ENCODE assay signal across 8 mouse cellular contexts in the genomic region with DNA sequence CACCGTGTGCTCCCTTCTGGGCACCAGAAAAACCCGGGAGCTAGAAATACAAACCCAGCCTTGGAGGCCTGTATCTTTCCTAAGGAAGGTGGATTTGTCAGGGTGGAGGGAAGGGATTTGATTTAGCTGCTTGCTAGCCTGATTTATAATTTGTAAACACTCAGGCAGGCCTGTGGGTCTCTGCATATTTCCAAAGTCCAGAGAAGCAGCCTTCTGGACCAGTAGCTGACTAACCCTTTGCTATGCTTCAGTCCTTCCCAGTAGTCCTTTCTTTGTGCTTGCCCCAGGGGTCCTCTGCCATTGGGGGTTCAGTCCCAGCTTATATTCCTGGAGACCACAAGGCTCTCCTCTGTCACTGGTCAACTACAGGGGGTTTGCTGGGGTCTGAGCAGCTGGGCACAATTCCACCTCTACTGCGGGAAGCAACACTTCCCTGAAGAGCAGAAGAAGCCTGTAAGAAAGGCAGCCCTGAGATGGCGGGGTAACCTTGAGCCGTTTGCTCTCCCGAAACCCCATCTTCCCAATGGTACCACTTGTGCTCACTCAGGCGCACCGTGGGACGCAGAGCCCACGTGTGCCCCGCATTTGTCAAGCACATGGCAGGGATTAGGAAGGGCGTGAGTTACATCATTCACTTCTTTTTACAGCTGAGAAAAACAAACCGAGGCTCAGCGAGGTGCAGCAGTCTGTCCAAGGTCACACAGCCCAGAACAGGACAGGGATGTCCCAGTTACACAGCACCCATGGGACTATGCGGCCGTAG.
A peak's percentile ranks its signal among the peaks of the same experiment; 100 is the strongest.
DNase-seq lines count a peak whose midpoint lies in the region; ATAC-seq and TF ChIP-seq lines count a peak whose summit lies in the region.

No protein-coding gene starts in this region.

- peak overlapping the region; percentile 86 for H3K27ac ChIP-seq in cerebellum, adult 2 months (ENCODE audit: insufficient read depth, low read length)
- peak overlapping the region; percentile 98 for H3K27ac ChIP-seq in intestine, embryonic 15.5 days
- peak overlapping the region; percentile 100 for H3K27ac ChIP-seq in midbrain, embryonic 11.5 days (ENCODE audit: low read depth, low read length)

- TF ChIP-seq CTCF in cerebellum, adult 2 months (IDR thresholded peaks at IDR 0.05; ENCODE audit: borderline replicate concordance, insufficient read depth, low read depth, low read length): no peak

- H3K9ac ChIP-seq in intestine, embryonic 15.5 days: peak overlapping the region; percentile 43; the same call in 1 of the 2 replicates
- peak overlapping the region; percentile 78 for H3K9ac ChIP-seq in midbrain, embryonic 11.5 days (ENCODE audit: low read length)

- DNase-seq in cerebellum, adult 2 months: peak; percentile 48 to 68
- no peak for DNase-seq in cerebellum, postnatal 25 days
- DNase-seq in thymus, postnatal 4 days: peak; percentile 9
- no peak for DNase-seq in thymus, postnatal 25 days
- peak; percentile 94 for DNase-seq in midbrain, embryonic 11.5 days (ENCODE audit: low spot score, missing footprints)
- no peak for DNase-seq in layer of hippocampus, adult 8-10 months (ENCODE audit: low spot score in 2 of 2)
- no peak for DNase-seq in retina, embryonic 14.5 days (ENCODE audit: low spot score)

- peaks cover 56% of the 10 kb centered on the region for H3K4me1 ChIP-seq in cerebellum, adult 2 months (ENCODE audit: control insufficient read depth, insufficient read depth, low read length)
- peaks cover 77% of the 10 kb centered on the region for H3K4me1 ChIP-seq in intestine, embryonic 15.5 days (replicated peaks)
- H3K4me1 ChIP-seq in midbrain, embryonic 11.5 days (ENCODE audit: control insufficient read depth, insufficient read depth, low read length): peaks cover 74% of the 10 kb centered on the region

- 7% methylated on average over 16 of the region's 16 CpGs for WGBS in cerebellum, adult 2 months
- WGBS in intestine, embryonic 15.5 days: 10% methylated on average over 16 of the region's 16 CpGs
- 1% methylated on average over 16 of the region's 16 CpGs for WGBS in midbrain, embryonic 11.5 days

- no peaks in the 10 kb centered on the region for H3K27me3 ChIP-seq in cerebellum, adult 2 months (ENCODE audit: control insufficient read depth, insufficient read depth, low read length)
- H3K27me3 ChIP-seq in intestine, embryonic 15.5 days (replicated peaks): no peaks in the 10 kb centered on the region
- H3K27me3 ChIP-seq in midbrain, embryonic 11.5 days (ENCODE audit: control insufficient read depth, insufficient read depth, low read length): no peaks in the 10 kb centered on the region

- peak overlapping the region; percentile 39 for H3K4me3 ChIP-seq in cerebellum, adult 2 months (replicated peaks; ENCODE audit: insufficient read depth, low read depth, low read length)
- peak overlapping the region; percentile 12; the same call in 1 of the 2 replicates for H3K4me3 ChIP-seq in intestine, embryonic 15.5 days (replicated peaks)
- H3K4me3 ChIP-seq in midbrain, embryonic 11.5 days (ENCODE audit: low read depth, low read length): no peak overlapping the region; the same call in 1 of the 2 replicates

- ATAC-seq in intestine, embryonic 15.5 days: no peak
- ATAC-seq in midbrain, embryonic 11.5 days (ENCODE audit: low FRiP score): no peak

- no peak for TF ChIP-seq POLR2A in cerebellum, adult 2 months (IDR thresholded peaks at IDR 0.05; ENCODE audit: borderline replicate concordance, insufficient read depth, low read length)

- peak overlapping the region; percentile 73 for H3K4me2 ChIP-seq in intestine, embryonic 15.5 days (replicated peaks)
- H3K4me2 ChIP-seq in midbrain, embryonic 11.5 days: peak overlapping the region; percentile 35

- H3K9me3 ChIP-seq in intestine, embryonic 15.5 days: no peaks in the 10 kb centered on the region
- H3K9me3 ChIP-seq in midbrain, embryonic 11.5 days (ENCODE audit: control insufficient read depth, low read length): no peaks in the 10 kb centered on the region

- H3K36me3 ChIP-seq in intestine, embryonic 15.5 days: no peaks in the 10 kb centered on the region
- H3K36me3 ChIP-seq in midbrain, embryonic 11.5 days (ENCODE audit: control insufficient read depth, insufficient read depth, low read length): no peaks in the 10 kb centered on the region

Comparison
In these comparisons a context has a peak if more than half of its experiments do, and no peak if none do; other contexts are left out.
1. DNase-seq: peak in cerebellum, adult 2 months (2 of 2), thymus, postnatal 4 days (single experiment) and midbrain, embryonic 11.5 days (single experiment); none in cerebellum, postnatal 25 days (0 of 2), thymus, postnatal 25 days (single experiment), layer of hippocampus, adult 8-10 months (0 of 2) and retina, embryonic 14.5 days (single experiment).
2. Peak in every context shown above with its lines, with median percentiles within 50 percentile points of each other: H3K27ac ChIP-seq.